Mouse (Mus musculus) midbrain, embryonic 13.5 days (tissue): ENCODE data around the gene Sorcs2. TPM values are rescaled to one million over a fixed set of nuclear protein-coding genes. Genes with fewer than 3 reads are reported as not detected.
A peak's percentile ranks its signal among the peaks of the same experiment; 100 is the strongest.

Experiments used
- ATAC-seq: fragments of 200-750 bp; cut with Nextera tagmentation; 2 replicates; pipeline ENCODE4 v1.8.0; 2017; ENCODE audit warnings: mild to moderate bottlenecking, moderate TSS enrichment, moderate library complexity
- H3K27ac ChIP-seq: fragments of 300-500 bp; sonication (generic); 2 replicates; pipeline ENCODE4 v1.5.1; 2015; ENCODE audit warnings: inconsistent platforms, mild to moderate bottlenecking, moderate library complexity
- H3K27me3 ChIP-seq: fragments of 300-500 bp; sonication (generic); 2 replicates; pipeline ENCODE4 v1.6.1; 2015; ENCODE audit warnings: mild to moderate bottlenecking, inconsistent platforms
- H3K36me3 ChIP-seq: fragments of 300-500 bp; sonication (generic); 2 replicates; pipeline ENCODE4 v1.6.1; 2015; ENCODE audit warnings: mild to moderate bottlenecking, inconsistent platforms
- H3K4me1 ChIP-seq: fragments of 300-500 bp; sonication (generic); replicated peaks from 2 replicates; pipeline ENCODE4 v1.6.1; 2015; ENCODE audit warnings: inconsistent platforms
- H3K4me2 ChIP-seq: fragments of 300-500 bp; sonication (generic); replicated peaks from 2 replicates; pipeline ENCODE4 v1.6.1; 2015; ENCODE audit warnings: moderate library complexity, mild to moderate bottlenecking, inconsistent platforms
- H3K4me3 ChIP-seq: fragments of 300-500 bp; sonication (generic); replicated peaks from 2 replicates; pipeline ENCODE4 v1.5.1; 2015; ENCODE audit warnings: mild to moderate bottlenecking, inconsistent platforms
- H3K9ac ChIP-seq: fragments of 300-500 bp; sonication (generic); replicated peaks from 2 replicates; pipeline ENCODE4 v1.6.1; 2015; ENCODE audit warnings: mild to moderate bottlenecking, inconsistent platforms
- H3K9me3 ChIP-seq: fragments of 300-500 bp; sonication (generic); 2 replicates; pipeline ENCODE4 v1.6.1; 2016; ENCODE audit warnings: mild to moderate bottlenecking, inconsistent platforms
- WGBS: fragments of 180-500 bp; shearing (Covaris S2); methylation state at CpG from one replicate; pipeline ENCODE4 v1.1.7; 2015; 5-methylcytosine and 5-hydroxymethylcytosine counted together
- polyA plus RNA-seq: library from polyadenylated mRNA; unstranded; fragments of >200 nt; fragmentation: Nextera tagmentation; extraction: Ambion mirVana; gene quantifications from 2 replicates; pipeline ENCODE4 v1.2.1, GENCODE M21; 2015

Sorcs2 gene
- polyA plus RNA-seq, 1 experiment from 2014 or later: 16.3 TPM

DNA sequence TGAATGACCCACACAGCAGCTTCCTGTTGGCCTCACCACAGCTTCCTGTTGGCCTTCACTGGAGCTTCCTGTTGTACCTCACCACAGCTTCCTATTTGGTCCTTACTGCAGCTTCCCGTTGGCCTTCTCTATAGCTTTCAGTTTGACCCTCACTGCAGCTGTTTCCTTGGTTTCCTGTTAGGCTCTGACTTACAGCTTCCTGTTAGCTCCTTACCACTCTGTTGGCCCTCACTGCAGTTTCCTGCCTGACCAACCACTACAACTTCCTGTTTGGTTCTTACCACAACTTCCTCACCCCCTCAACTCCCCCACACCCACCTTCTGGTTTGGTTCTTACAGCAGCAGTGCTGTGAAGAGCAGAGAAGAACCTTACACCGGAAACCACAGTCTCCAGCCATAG lies 308.7 kb downstream of the Sorcs2 start:
- H3K36me3 ChIP-seq: no peaks in the 10 kb centered on the region
- H3K9ac ChIP-seq: no peak overlapping the region
- no peak overlapping the region for H3K4me3 ChIP-seq
- WGBS: 89% methylated on average over 2 of the region's 2 CpGs
- no peak for ATAC-seq
- no peaks in the 10 kb centered on the region for H3K9me3 ChIP-seq
- H3K4me2 ChIP-seq: no peak overlapping the region
- H3K27ac ChIP-seq: peak overlapping the region; percentile 54; the same call in 1 of the 2 replicates
- H3K27me3 ChIP-seq: no peaks in the 10 kb centered on the region
- H3K4me1 ChIP-seq: peaks cover 15% of the 10 kb centered on the region

DNA sequence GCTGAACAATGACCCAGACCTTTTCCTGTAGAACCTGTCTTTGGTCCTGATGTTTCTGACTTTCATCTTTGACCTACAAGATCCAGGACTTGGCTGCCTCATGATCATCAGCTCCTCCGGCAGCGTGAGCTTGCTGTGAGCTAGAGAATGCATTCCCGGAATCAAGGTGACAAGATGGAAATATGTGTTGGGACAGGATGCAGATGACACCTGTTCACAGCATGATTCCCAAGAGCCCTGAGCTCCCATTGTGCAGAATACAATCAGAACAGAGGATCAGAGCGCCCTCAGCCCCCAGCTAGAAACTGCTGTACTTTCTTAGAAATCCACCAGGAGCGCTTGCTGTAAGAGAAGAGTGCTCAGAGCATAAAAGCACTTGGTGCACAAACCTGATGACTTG lies 311.0 kb downstream of the Sorcs2 start:
- H3K4me2 ChIP-seq: no peak overlapping the region
- 71% methylated on average over 5 of the region's 5 CpGs for WGBS
- no peaks in the 10 kb centered on the region for H3K27me3 ChIP-seq
- H3K36me3 ChIP-seq: no peaks in the 10 kb centered on the region
- no peak for ATAC-seq
- no peak overlapping the region for H3K4me3 ChIP-seq
- H3K4me1 ChIP-seq: peaks cover 38% of the 10 kb centered on the region
- H3K9ac ChIP-seq: no peak overlapping the region
- no peak overlapping the region for H3K27ac ChIP-seq
- no peaks in the 10 kb centered on the region for H3K9me3 ChIP-seq

DNA sequence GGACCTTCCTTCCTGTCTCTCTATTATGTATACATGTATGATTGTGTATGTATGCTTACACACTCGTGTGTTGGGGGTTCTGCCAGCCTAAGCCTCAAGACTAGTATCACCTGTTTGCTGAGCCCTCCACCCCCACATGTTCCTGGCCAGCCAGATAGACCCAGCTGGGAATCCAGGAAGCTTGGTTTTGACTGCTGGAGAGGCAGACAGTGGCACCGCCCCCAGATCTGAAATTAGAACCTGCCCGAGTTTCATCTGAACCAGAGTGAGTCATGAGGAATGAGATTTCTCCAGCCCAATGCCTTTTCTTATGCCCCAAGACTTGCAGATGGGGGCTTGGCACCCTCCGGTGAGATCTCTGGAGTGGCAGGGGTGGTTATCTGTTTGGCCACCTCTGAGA lies 312.3 kb downstream of the Sorcs2 start:
- 89% methylated on average over 4 of the region's 4 CpGs for WGBS
- Histone ChIP-seq H3K9me3 (no peaks in the 10 kb centered on the region), H3K36me3 (no peaks in the 10 kb centered on the region), H3K27ac (no peak overlapping the region), H3K27me3 (no peaks in the 10 kb centered on the region), H3K4me3 (no peak overlapping the region), H3K9ac (no peak overlapping the region), H3K4me2 (no peak overlapping the region), H3K4me1 (peaks cover 45% of the 10 kb centered on the region)
- ATAC-seq: no peak

DNA sequence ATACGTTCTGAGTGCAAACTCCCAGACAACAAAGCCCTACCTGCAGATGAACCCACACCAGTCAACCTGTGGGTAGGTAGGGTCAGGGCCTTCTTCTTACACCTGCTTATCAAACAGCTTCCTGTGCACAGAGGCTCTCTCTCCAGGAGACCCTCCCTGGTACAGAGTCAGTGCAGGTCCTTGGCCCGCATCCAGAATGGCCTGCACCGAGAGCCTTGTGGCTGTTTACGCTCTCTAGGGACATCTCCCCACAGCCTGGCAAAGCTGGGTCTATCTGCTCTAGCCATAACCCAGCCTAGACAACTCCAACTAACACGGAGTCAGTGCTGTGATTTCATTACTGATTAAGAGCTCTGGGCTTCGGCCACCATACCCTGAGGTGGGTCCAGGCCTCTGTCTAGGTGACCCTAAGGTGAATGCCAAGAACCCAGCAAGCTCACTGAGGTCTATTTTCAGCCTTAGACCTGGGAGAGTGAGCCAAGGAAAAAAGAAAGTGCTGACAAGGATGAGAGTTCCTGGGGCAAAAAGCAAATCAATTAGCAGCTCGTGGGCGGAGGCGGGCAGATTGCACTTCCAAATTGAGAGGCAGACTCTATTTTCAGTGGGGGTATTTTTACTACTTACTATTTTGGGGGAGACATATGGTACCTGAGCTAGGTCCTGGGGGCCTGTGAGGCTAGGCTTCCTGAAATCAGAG lies 313.9 kb downstream of the Sorcs2 start:
- ATAC-seq: no peak
- Histone ChIP-seq H3K4me3 (no peak overlapping the region), H3K27ac (no peak overlapping the region), H3K4me2 (no peak overlapping the region), H3K27me3 (no peaks in the 10 kb centered on the region), H3K9ac (no peak overlapping the region), H3K9me3 (no peaks in the 10 kb centered on the region), H3K36me3 (no peaks in the 10 kb centered on the region), H3K4me1 (peaks cover 38% of the 10 kb centered on the region)
- WGBS: 89% methylated on average over 9 of the region's 9 CpGs

DNA sequence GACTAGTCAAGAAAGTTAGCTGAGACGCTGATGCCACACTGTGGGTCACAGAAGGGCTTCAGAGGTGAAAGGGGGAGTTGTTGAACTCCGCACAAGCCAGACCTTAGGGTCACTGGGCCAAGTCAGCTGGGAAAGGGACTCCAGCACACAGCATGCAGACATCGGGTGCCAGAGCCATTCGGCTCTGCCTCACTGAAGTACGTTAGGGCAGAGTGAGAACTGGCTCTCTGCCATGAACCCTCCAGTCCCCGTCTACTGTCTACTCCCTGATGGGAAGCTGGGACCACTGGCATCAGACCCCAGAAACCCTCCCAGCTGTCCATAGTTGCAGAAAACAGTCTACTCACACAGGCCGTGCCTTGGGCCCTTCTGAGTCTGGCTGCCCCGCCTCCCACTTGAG lies 316.9 kb downstream of the Sorcs2 start:
- H3K27ac ChIP-seq: no peak overlapping the region
- H3K9ac ChIP-seq: no peak overlapping the region
- WGBS: 70% methylated on average over 8 of the region's 8 CpGs
- peaks cover 31% of the 10 kb centered on the region for H3K4me1 ChIP-seq
- H3K9me3 ChIP-seq: no peaks in the 10 kb centered on the region
- no peak overlapping the region for H3K4me3 ChIP-seq
- H3K27me3 ChIP-seq: no peaks in the 10 kb centered on the region
- no peaks in the 10 kb centered on the region for H3K36me3 ChIP-seq
- H3K4me2 ChIP-seq: no peak overlapping the region
- ATAC-seq: no peak

DNA sequence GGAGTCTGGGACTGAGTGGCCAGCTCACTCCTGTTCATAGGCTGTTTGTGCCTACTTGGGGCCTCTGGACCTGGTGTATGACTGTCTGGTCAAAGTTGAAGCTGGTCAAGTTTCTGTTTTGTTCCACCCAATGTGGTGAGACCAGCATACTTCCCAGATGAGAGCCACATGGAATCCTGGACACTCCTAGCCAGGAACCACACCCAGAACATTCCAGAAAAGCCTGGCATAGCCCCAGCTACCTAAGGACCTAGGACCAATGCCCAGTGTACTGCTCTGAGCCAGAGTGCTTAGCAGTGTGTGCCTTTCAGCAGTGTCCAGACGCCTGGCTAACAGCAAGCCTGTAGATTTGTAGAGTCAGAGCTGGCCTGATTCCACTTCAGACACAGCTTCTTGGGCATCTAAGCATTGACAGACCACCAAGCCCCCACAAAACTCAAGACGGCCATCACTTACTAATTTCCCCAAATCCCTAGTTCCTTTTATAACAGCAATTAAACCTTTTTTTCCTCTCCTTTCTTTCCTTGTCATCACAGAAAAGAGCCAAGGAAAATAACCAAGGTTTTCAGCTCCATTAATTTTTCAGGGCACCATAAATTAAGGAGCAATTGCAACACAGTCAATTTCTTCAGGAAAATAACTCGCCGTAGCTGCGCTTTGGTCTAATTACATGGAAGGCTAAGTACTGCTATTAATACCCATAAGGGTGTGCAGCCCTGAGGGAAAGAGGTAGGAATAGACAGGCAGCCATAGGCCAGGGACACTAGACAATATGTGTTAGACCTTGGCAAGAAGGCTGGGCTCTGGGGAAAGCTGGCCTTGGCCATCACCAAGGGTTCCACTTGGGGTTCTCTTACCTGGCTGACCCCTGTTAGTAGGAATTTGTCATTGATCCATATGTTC lies 322.5 kb downstream of the Sorcs2 start:
- WGBS: 89% methylated on average over 5 of the region's 5 CpGs
- peaks cover 1% of the 10 kb centered on the region; the same call in 1 of the 2 replicates for H3K4me1 ChIP-seq
- no peak overlapping the region for H3K27ac ChIP-seq
- H3K27me3 ChIP-seq: no peaks in the 10 kb centered on the region
- H3K9ac ChIP-seq: no peak overlapping the region
- no peak overlapping the region for H3K4me3 ChIP-seq
- H3K9me3 ChIP-seq: no peaks in the 10 kb centered on the region
- no peak overlapping the region for H3K4me2 ChIP-seq
- no peaks in the 10 kb centered on the region for H3K36me3 ChIP-seq
- no peak for ATAC-seq

DNA sequence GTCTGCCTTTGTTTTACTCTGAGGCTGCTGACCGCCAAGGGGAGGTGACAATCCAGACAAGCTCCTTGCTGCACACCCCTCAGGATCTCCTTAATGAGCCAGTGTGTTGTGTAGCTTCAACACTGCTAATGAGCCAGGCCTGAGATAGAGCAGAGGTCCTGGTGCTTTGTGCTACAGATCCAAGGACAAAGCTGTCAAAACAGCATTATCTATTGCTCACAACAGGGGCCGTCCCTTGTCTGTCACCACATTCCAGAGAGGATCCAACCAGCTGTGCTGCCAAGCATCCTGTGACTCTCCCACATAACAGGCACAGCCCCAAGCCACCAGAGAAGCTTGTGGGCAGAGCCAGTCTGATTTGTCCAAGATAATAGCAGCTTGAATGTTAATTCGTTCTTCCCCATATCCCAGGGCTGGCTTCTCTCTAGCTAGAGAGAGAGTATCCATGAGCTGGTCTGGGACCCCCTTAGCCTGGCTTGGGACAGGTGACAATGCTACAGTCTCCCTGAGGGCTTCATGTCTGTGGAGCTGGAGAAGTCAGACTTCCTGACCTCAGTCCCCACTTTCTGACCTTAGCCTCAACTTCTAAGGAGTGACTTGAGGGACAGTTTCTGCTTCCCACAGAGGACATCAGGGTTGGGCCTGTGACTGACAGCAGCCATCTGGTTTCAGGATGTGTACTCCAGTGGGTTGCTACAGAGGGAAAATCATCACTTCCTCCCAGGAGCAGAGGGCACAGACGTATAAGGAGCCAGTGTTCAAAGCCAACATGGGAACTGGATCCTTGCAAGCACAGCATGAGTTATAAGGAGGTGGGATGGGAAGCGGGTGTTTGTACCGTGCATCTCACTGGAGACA lies 328.2 kb downstream of the Sorcs2 start:
- H3K4me2 ChIP-seq: no peak overlapping the region
- peaks cover 29% of the 10 kb centered on the region for H3K4me1 ChIP-seq
- ATAC-seq: peak; percentile 76
- peak overlapping the region; percentile 58 for H3K27ac ChIP-seq
- no peak overlapping the region for H3K9ac ChIP-seq
- H3K9me3 ChIP-seq: no peaks in the 10 kb centered on the region
- 45% methylated on average over 6 of the region's 6 CpGs for WGBS
- 0 out of 2 replicates have a peak, but pooled peaks cover 5% of the 10 kb centered on the region for H3K36me3 ChIP-seq
- 0 out of 2 replicates have a peak, but pooled peaks cover 7% of the 10 kb centered on the region for H3K27me3 ChIP-seq
- H3K4me3 ChIP-seq: no peak overlapping the region

DNA sequence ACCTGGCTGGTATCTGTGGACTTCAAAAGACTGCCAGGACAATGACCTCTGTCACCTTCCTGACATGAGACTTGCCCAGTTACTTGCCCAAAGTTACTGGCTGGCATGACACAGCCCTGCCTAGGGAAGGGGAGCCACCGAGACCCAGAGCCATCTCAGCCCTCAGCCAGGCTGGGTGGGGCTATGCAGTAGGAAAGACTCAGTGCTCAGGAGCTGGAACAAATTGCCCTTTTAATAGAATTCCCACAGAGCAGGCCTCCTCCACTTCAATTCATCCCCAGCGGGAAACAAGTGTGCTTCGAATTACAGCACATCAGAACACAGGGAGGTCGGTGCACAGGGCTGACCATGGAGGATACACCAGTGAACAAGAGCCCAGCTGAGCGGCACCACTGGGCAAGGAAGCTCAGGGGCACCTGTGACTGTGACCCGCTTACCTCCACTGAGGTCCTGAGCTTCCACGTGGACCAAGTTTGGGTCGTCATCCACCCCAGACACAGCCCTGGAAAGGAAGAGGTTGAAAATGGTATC lies 330.2 kb downstream of the Sorcs2 start:
- H3K4me2 ChIP-seq: no peak overlapping the region
- H3K9me3 ChIP-seq: no peaks in the 10 kb centered on the region
- no peak overlapping the region for H3K27ac ChIP-seq
- ATAC-seq: peak; percentile 43; the same call in 1 of the 2 replicates
- 0 out of 2 replicates have a peak, but pooled peaks cover 5% of the 10 kb centered on the region for H3K36me3 ChIP-seq
- H3K4me1 ChIP-seq: peaks cover 29% of the 10 kb centered on the region
- no peak overlapping the region for H3K9ac ChIP-seq
- H3K27me3 ChIP-seq: 0 out of 2 replicates have a peak, but pooled peaks cover 7% of the 10 kb centered on the region
- H3K4me3 ChIP-seq: no peak overlapping the region
- 18% methylated on average over 8 of the region's 8 CpGs for WGBS

DNA sequence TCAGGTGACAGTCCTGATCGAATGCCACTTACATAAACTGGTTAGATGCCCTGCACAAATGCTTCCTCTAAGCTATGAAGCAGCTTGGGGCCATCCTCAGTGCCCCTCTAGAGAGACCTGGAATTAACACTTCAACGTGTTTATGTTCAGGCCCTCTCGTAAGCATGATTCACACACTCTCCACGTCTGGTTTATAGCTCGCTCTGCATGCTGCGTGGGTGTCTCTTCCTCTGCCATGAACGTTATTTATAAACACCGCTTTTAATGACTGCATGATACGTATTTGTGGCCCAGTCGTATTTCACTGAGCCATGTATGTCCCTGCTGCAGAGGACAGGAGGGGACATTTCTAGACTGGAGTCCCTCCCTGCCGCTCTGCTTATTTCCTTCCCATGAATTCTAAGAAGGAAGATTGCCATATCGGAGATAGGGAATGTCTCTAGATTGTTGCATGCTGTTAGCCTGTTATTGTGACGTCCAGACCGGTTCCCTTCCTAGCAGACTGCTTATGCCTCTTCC lies 340.1 kb downstream of the Sorcs2 start:
- 0 out of 2 replicates have a peak, but pooled peaks cover 6% of the 10 kb centered on the region for H3K9me3 ChIP-seq
- peaks cover 15% of the 10 kb centered on the region for H3K36me3 ChIP-seq
- no peak overlapping the region for H3K4me2 ChIP-seq
- WGBS: 93% methylated on average over 14 of the region's 14 CpGs
- H3K4me3 ChIP-seq: no peak overlapping the region
- no peaks in the 10 kb centered on the region for H3K4me1 ChIP-seq
- ATAC-seq: no peak
- no peak overlapping the region for H3K9ac ChIP-seq
- no peak overlapping the region for H3K27ac ChIP-seq
- H3K27me3 ChIP-seq: no peaks in the 10 kb centered on the region

DNA sequence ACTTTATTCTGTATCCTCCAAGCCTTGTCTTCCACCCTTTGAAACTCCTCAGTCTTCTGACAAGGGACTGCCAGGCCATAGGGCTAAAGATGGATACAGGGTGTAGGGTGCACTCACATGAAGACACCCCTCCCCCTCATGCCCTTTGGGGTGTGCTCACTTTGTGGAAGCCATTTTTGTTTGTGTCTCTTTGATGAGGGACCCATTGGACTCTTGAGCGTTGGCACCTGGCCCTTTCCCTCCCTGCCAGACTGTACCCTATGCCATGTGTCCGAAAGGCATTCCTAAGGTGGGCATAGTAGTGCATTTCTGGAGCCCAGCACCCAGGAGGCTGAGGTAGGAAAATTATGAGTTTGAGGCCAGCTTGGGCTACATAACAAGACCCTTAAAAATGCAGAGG lies 341.0 kb downstream of the Sorcs2 start:
- no peaks in the 10 kb centered on the region for H3K27me3 ChIP-seq
- no peak overlapping the region for H3K27ac ChIP-seq
- no peak overlapping the region for H3K4me2 ChIP-seq
- peaks cover 15% of the 10 kb centered on the region for H3K36me3 ChIP-seq
- no peak overlapping the region for H3K9ac ChIP-seq
- no peaks in the 10 kb centered on the region for H3K4me1 ChIP-seq
- no peak overlapping the region for H3K4me3 ChIP-seq
- no peak for ATAC-seq
- whole genome bisulfite sequencing: 98% methylated on average over 2 of the region's 2 CpGs
- H3K9me3 ChIP-seq: 0 out of 2 replicates have a peak, but pooled peaks cover 6% of the 10 kb centered on the region

DNA sequence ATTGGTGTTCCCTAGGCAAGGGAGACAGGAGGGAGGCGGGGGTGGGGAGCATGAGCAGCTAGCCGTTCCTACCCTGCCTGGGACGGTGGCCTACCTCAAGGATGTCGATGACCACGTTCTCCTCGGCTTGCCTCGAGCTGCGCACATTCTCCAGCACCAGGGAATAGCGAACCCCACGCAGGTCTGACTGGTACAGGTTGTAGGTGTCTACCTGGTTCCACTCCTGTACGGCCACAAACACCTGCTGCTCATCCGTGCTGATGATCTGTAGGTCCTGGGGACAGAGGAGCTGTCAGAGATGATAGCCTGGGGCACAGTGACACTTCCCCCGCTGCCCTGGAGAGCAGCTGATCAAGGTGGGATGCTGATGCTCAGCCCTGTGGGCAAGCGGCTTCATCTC lies 342.1 kb downstream of the Sorcs2 start:
- Histone ChIP-seq H3K27ac (no peak overlapping the region), H3K9me3 (0 out of 2 replicates have a peak, but pooled peaks cover 6% of the 10 kb centered on the region), H3K9ac (no peak overlapping the region), H3K27me3 (no peaks in the 10 kb centered on the region), H3K4me1 (no peaks in the 10 kb centered on the region), H3K36me3 (peaks cover 11% of the 10 kb centered on the region), H3K4me2 (no peak overlapping the region), H3K4me3 (no peak overlapping the region)
- 93% methylated on average over 14 of the region's 14 CpGs for WGBS
- no peak for ATAC-seq
